Mouse (Mus musculus) bone marrow macrophage, adult 2 months (primary cell): ENCODE data around the gene Cxcr6.

Source experiments
- CTCF ChIP-seq: IDR thresholded peaks from 2 replicates; pipeline ENCODE4 v1.5.1; 2012; ENCODE audit warnings: low read depth, mild to moderate bottlenecking, low read length, moderate library complexity
- POLR2A ChIP-seq: IDR thresholded peaks from 2 replicates; pipeline ENCODE4 v1.6.1; 2012; ENCODE audit warnings: mild to moderate bottlenecking, low read depth, low read length, borderline replicate concordance

DNA sequence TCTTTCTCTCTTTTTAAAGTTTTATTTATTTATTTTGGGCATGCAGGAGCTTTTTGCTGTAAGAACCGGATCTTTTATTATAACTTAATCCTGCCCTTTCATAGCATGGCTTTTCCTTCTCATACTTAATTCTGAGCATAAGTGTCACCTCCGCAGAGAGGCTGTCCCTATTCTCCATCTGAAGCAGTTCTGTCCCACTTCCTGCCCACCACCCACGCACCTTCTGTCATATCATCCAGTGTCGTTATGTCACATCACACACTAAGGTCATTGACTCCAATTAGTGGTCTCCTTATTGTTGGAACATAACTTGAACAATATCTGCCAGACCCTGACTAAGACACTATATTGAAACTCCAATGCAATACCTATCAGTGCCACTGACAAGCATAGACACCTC lies 47.6 kb upstream of the Cxcr6 start:
- no peak for TF ChIP-seq CTCF
- no peak for TF ChIP-seq POLR2A
